Mouse (Mus musculus) bone marrow macrophage, adult 2 months (primary cell): ENCODE data around the gene Klf9. TPM values are rescaled to one million over a fixed set of nuclear protein-coding genes. Genes with fewer than 3 reads are reported as not detected.

Experiments
- H3K27ac ChIP-seq: 2 replicates; pipeline ENCODE4 v1.5.1; 2012; ENCODE audit warnings: low read depth, low read length; ENCODE audit not compliant: insufficient read depth
- H3K4me1 ChIP-seq: 2 replicates; pipeline ENCODE4 v1.6.1; 2012; ENCODE audit warnings: low read length; ENCODE audit not compliant: control insufficient read depth, insufficient read depth
- H3K4me3 ChIP-seq: 2 replicates; pipeline ENCODE4 v1.5.1; 2012; ENCODE audit warnings: mild to moderate bottlenecking, low read length, moderate library complexity; ENCODE audit not compliant: insufficient read depth
- CTCF ChIP-seq: IDR thresholded peaks from 2 replicates; pipeline ENCODE4 v1.5.1; 2012; ENCODE audit warnings: low read depth, mild to moderate bottlenecking, low read length, moderate library complexity
- POLR2A ChIP-seq: IDR thresholded peaks from 2 replicates; pipeline ENCODE4 v1.6.1; 2012; ENCODE audit warnings: mild to moderate bottlenecking, low read depth, low read length, borderline replicate concordance
- polyA plus RNA-seq: library from polyadenylated mRNA; stranded (reverse); fragments of >200 nt; gene quantifications from 2 replicates; pipeline ENCODE4 v1.2.4, GENCODE M21; 2012; ENCODE audit not compliant: missing spikeins, insufficient read depth, insufficient read length

The Klf9 gene
- polyA plus RNA-seq, 1 experiment: 6.8 TPM

DNA sequence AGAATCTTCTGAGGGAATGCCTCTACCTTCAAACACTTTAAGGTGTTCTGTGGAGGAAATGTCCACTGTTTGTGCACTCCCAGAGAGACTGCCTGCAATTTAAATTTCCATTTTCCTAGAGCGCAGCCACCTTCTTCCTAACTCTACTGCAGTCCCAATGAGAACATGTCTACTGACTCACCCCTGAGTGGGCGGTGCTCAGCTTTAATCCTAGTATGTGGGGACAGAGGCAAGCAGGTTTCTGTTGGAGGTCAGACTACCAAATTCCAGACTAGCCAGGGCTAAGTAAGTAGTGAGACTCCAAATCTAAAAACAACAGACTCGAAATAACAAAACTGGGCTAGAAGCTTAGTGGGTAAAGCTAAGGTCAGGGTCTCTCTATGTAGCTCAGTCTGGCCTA, 37.5 kb downstream of the Klf9 start:
- Histone ChIP-seq H3K4me1 (no peaks in the 10 kb centered on the region), H3K27ac (no peak overlapping the region), H3K4me3 (no peak overlapping the region)
- TF ChIP-seq POLR2A: no peak

DNA sequence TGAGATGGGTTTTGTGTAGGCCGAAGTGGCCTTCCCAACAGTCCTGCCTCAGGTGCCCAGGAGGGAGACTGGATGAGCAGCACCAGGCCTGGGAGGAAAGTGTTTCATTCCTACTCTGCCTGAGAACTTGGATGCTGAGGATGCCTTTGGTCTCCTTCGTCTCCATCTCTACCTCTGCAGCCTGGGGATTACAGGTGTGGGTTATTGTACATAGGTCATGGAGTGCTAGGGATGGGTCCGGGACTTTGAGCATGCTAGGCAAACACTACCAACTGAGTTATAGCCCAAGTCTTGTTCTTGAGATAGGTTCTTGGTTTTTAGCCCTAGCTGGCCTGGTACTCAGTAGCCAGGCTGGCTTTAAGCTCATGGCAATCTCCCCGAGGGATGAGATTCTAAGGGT, 42.5 kb downstream of the Klf9 start:
- TF ChIP-seq POLR2A (no peak), CTCF (no peak)
- Histone ChIP-seq H3K4me1 (peaks cover 10% of the 10 kb centered on the region), H3K27ac (no peak overlapping the region), H3K4me3 (no peak overlapping the region)

DNA sequence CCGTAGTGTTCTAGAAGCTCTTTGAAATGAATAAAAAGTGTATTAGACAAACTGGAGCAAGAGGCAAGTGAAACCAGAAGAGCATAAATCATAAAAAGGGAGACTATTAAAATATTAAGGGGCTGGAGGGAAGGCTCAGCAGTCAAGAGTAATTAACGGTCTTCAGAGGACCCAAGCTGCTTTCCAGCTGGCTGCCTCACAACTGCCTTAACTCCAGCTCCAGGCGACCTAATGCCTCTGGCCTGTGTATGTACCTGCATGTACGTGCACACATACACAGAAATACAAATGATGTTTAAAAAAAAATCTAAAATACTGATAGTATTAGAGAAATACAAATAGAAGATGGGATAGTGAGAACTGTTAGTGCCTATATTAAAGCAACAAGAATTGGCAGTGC, 43.0 kb downstream of the Klf9 start:
- TF ChIP-seq POLR2A: no peak
- no peak for TF ChIP-seq CTCF
- Histone ChIP-seq H3K4me3 (no peak overlapping the region), H3K27ac (no peak overlapping the region), H3K4me1 (peaks cover 11% of the 10 kb centered on the region)

DNA sequence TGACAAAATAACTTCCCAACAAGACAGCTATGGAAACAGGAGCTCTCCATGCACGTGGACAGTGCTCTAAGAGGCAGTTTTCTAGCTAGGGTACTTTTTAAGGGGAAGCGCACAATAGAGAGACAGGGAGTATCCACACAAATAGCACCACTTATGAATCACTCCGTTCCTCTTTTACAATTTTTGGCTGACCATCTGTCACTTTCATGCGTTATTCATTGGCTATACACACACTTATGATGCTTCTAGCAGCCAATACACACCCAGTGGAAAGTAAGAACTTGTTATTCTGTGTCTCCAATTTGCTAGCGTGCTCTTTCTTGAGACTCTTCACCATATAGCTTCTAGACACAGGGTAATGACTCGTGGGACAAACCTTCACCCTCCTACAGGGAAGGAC, 46.7 kb downstream of the Klf9 start:
- Histone ChIP-seq H3K4me1 (peaks cover 11% of the 10 kb centered on the region), H3K4me3 (no peak overlapping the region), H3K27ac (peak overlapping the region; percentile 49)
- TF ChIP-seq CTCF (no peak), POLR2A (no peak)

DNA sequence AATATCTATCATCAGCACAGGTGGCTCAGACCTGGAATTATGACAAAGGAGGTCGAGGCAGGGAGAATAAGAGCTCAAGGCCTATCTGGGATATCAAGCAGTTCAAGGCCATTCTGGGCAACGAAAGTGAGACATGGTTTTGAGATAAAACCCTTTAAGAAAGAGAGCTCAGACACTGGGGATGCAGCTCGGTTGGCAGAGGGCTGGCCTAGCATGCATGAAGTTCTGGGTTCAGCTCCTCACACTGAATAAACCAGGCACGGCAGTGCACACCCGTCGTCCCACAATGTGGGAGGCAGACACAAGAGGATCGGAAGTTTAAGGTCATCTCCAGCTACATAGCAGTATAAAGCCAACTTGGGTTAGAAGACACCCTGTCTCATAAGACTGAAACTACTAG, 48.0 kb downstream of the Klf9 start:
- Histone ChIP-seq H3K4me1 (peaks cover 14% of the 10 kb centered on the region), H3K27ac (no peak overlapping the region), H3K4me3 (no peak overlapping the region)
- TF ChIP-seq CTCF (no peak), POLR2A (no peak)

DNA sequence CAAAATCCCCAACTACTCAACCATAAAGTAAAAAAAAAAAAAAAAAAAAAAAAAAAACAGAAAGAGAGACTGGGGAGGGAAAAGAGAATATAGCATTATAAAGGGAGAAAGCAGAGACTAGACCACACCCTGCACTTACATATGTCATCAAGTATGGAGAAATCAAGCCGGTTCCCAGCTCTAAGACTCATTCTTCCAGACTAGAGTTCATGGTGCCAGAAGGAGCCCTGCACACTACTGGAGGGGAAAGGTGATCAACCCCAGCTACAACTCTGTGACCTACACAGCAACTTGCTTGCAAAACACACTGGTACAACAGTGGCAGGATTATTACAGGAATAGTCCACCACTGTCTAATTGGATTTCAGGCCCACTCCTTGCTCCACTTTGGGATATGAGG, 48.7 kb downstream of the Klf9 start:
- H3K27ac ChIP-seq: no peak overlapping the region
- no peak for TF ChIP-seq POLR2A
- TF ChIP-seq CTCF: no peak
- H3K4me3 ChIP-seq: no peak overlapping the region
- peaks cover 14% of the 10 kb centered on the region for H3K4me1 ChIP-seq

DNA sequence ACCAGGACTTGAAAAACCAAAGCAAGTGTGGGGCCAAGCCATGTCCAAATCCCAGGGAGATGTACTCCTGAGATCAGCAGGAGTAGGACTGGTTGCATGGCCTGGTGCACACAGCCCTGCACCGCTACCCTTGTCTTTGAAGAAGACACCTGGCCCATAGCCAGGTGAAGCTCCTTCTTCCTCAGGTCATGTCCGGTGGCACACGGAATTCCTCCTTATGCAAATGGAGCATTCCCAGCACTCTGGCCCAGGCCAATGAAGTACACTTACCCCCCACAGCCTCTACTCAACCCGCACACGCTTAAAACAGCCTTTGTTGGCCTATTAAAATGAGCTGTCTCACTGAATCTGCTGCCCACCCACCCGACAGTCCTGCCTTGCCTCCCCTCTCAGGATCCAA, 50.5 kb downstream of the Klf9 start:
- H3K4me3 ChIP-seq: no peak overlapping the region
- TF ChIP-seq CTCF: no peak
- no peak for TF ChIP-seq POLR2A
- peaks cover 14% of the 10 kb centered on the region for H3K4me1 ChIP-seq
- no peak overlapping the region for H3K27ac ChIP-seq

DNA sequence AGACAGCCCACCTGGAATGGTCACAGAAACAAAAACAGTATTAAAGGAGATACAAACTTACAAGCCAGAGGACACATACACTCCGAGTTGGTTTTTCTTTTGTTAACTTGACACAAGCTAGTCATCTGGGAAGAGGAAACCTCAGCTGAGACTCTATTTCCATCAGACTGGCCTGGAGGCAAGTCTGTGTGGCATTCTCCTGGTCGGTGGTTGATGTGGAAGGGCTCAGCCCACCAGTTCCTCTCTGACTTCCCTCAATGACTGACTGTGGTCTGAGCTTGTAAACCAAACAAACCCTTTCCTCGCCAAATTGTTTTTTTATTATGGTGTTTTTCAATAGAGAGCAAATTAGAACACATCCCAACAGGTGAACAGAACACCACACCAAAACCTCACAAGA, 52.0 kb downstream of the Klf9 start:
- peaks cover 8% of the 10 kb centered on the region for H3K4me1 ChIP-seq
- H3K4me3 ChIP-seq: no peak overlapping the region
- H3K27ac ChIP-seq: no peak overlapping the region
- TF ChIP-seq POLR2A (no peak), CTCF (no peak)

DNA sequence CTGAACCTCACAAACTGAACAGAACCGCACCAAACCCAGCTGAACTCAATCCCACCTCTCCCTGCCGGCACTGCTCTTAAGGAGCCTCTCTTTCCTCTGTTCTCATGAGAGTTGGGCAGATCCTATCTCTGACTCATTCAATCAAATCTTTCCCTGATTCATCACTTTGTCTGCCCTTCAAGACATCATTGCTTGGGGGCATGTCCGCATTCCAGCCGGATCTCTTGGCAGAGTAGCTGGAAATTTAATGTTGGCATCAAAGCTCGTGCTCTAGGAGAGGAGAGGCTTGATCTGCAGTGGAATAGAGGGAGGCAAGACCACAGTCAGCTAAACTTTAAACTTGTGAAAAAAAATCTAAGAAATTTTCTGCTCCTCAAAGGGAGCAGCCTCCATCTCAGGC, 61.1 kb downstream of the Klf9 start:
- Histone ChIP-seq H3K27ac (no peak overlapping the region), H3K4me3 (no peak overlapping the region), H3K4me1 (no peaks in the 10 kb centered on the region)
- no peak for TF ChIP-seq POLR2A

DNA sequence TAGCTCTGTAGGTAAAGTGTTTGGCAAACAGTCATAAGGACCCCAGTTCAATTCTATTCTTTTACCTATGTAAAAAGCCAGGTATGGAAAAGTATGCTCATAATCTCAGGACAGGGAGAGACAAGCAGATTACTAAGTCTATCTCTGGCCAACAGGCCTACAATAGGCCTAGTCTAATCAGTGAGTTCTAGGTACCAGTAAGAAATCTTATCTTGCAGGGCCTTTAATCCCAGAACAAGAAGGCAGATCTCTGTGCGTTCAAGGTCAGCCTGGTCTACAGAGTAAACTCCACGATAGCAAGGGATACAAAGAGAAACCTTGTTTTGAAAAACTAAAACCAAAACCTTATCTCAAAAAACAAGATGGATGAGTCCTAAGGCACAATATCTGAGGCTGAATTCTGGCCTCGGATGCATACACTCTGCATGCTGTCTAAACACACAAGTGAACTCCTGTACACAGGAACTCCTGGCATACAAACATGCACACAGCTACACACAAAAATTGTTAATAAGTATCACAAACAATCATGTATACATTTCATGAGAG, 62.6 kb downstream of the Klf9 start:
- no peak overlapping the region for H3K27ac ChIP-seq
- TF ChIP-seq CTCF (no peak), POLR2A (no peak)
- H3K4me1 ChIP-seq: no peaks in the 10 kb centered on the region
- no peak overlapping the region for H3K4me3 ChIP-seq

DNA sequence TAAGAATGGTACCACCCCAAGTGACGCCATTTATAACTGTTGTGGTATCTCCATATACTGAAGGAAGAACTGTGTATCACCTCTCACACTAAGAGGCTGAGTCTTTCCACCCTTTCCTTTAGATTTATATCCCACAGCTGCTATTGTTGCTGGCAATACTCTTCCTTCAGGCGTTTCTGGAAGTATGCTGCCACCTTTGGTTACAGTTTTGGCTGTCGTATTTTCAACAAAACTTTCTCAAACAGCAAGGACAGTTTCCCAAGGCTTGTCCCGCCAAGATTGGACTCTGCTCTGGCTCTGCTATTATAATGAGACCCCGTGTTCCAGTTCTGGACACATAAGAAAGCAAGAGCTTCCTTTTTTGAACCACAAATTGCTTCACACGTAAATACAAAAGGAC, 70.3 kb downstream of the Klf9 start:
- TF ChIP-seq POLR2A (no peak), CTCF (no peak)
- Histone ChIP-seq H3K4me3 (no peak overlapping the region), H3K4me1 (no peaks in the 10 kb centered on the region), H3K27ac (no peak overlapping the region)

DNA sequence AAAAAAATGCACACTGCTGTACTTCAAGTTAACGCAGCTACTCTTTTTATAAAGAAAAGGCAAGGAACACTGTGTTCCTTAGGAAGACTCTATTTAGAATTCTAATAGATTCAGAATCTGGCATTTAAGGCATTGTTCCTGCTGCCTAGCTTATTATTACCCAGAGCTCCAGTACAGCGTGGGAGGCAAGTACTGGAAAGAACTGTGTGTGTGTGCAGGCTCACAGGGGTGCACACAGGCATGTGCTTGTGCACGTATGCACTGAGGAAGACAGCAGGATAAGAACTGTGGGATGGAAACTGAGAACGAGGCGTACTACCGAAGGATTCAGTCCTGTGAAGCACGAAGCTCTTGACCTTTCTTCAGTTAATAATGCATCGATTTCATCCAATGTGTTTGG, 73.3 kb downstream of the Klf9 start:
- Histone ChIP-seq H3K4me3 (no peak overlapping the region), H3K27ac (no peak overlapping the region), H3K4me1 (no peaks in the 10 kb centered on the region)
- TF ChIP-seq CTCF (no peak), POLR2A (no peak)

Other genes starting within 250 kb of the Klf9 start
- gene Smc5, start 132.7 kb downstream of the Klf9 start, polyA plus RNA-seq: 46.3 and 48.9 TPM in 2 replicates